Mouse (Mus musculus): ENCODE results near the gene Slit3.

The Slit3 gene

DNA sequence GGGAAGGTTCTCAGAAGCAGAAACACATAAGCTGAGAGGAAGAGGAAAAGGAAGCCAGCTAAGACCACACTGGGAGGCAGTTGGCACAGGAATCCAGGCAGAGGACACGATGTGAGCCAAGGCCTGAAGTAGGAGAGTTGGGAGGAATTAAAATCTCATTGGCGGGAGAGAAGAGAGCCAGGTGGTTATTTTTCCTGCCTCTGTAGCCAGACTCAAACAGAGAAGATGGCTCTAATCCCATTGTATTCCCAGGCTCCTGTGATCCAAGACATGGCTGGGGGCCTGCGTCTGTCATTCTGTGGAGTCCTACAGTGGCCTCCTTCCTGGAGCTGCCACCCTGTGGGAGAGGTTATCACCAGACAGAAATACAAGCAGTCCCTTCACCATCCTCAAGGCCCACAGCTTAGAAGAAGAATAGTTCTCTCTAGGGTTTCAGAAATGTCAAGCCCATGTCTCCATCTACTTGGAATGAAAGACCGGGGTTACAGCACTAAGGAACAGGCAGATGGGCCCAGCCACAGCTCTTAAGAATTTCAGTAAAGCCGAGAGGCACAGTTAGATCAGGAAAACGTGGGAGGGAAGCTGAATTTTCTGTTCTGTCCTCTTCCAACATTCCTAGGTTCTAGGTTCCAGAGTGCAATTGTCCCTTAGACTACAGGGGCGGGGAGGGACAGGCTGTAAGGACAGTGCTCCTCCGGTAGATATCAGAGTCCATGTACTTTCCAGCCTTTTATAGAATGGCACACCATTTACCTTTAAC is 183.4 kb downstream of the Slit3 start:
- DNase-seq (ENCODE audit: low read depth, low spot score), result peak; percentile 97

DNA sequence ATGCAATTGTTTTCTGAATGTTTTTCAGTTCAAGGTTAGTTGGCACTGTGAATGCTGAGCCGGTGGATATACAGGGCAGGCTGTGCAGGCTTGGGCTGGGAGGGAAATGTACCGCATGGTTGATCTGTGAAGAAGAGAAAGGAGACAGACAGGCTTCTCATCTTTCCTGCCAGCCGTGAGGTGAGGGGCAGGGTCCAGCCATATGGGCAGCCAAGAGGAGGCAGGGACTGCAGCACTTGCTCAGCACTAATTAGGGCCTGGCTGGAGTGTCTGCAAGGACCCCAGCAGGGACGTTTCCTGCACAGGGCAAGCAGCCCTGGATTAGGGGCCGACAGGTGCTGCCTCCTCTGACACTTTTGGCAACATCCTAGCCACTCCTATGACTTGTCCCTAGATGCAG is 184.1 kb downstream of the Slit3 start:
- peak; percentile 96 for DNase-seq (ENCODE audit: low read depth, low spot score)

DNA sequence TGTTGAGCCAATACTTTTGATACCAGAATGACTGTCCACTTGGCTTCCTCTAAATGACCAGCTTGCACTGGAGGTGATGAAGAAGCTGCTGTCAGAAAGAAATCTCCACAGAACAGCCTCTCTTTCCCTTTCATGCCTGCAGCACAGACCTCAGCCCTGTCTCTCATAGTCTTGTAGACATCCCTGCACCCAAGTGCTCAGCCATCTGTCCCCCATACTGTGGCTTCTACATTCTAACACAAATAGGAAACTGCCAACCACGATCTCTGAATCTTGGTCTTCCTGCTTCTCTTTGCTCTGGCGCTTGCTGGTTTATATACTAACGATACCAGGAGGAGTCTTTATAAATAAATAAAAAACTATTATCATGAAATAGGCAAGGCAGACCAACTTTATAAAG is 184.9 kb downstream of the Slit3 start:
- DNase-seq (ENCODE audit: low read depth, low spot score), result peak; percentile 91

DNA sequence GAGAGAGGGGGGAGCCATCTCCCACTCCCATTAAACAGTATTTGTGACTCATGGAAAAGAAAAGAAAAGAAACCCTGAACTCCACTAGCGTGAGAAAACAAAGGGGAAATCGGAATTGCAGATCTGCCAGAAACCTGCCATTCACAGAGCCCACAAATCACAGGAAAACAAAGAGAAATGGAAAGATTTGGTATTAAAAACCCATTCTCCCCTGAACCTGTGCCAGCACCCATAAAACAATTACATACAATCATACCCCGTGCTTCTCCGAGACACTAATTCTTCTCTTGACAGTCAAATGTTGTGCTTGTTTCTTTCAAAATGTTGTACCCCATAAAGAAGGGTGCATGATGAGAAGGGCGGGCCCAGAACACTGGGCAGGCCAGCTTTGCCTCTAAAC is 185.9 kb downstream of the Slit3 start:
- no peak for DNase-seq (ENCODE audit: low read depth, low spot score)

DNA sequence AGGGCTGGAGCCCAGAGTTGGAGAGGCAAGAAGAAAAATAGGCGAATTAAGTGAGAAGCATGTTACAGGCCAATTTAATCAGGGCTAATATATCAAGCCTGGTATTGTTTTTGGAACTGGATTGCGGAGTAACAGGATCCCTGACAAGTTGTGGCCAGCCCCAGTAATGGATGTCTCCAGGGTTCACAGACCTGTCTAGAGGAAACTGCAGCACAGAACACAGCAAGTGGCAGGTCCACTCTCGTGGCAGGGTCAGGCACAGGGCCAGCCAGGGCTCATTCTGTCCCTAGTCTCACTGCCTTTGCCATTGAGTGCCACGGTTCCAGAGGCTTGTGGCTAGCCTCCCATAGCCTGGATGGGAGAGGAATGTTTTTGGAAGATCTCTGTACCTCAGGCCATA is 187.0 kb downstream of the Slit3 start:
- no peak for DNase-seq (ENCODE audit: low read depth, low spot score)

DNA sequence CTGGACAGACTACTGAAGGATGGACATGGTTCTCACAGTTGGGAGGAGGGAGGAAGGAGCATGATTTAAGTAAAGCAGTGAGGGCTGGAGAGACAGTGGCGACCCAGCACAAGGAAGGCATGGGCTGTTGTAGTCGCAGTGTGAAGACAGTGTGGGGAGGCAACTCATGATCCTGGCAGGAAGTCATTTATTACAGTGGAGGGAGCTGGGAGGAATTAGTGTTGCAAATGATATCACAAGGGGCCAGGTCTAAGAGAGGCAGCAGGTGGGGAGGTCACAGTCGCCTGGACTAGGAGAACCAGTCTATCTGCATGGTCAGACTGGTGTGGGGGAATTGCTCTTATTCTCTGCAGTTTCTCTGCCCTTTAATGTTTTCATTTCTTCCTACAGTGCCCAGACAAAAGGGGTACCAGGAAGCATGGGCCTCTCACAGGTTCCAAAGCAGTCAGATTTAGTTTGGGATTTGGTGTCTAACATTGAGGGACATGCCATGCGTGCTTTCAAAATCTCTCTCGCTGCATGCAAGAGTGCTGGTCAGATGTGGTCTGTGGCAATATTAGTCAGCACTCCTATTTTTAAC is 194.5 kb downstream of the Slit3 start:
- no peak for DNase-seq (ENCODE audit: low read depth, low spot score)

DNA sequence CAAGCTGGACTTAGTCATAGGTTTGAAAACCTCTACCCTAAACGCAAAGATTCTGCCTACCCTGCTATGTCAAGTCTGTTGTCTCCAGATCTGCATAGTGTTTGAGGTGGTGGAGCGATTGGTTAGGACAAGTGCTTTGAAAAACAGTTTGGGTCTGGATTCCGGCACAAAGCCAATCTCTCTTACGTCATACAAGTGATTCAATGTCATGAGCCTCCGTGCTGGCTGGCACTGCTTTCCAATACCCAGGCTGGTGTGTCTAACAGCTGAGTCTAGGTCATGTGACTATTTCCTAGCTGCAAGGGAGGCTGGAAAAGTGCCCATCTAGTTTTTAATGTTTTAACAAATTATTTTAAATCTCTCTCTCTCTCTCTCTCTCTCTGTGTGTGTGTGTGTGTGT is 196.2 kb downstream of the Slit3 start:
- DNase-seq (ENCODE audit: low read depth, low spot score), result no peak

DNA sequence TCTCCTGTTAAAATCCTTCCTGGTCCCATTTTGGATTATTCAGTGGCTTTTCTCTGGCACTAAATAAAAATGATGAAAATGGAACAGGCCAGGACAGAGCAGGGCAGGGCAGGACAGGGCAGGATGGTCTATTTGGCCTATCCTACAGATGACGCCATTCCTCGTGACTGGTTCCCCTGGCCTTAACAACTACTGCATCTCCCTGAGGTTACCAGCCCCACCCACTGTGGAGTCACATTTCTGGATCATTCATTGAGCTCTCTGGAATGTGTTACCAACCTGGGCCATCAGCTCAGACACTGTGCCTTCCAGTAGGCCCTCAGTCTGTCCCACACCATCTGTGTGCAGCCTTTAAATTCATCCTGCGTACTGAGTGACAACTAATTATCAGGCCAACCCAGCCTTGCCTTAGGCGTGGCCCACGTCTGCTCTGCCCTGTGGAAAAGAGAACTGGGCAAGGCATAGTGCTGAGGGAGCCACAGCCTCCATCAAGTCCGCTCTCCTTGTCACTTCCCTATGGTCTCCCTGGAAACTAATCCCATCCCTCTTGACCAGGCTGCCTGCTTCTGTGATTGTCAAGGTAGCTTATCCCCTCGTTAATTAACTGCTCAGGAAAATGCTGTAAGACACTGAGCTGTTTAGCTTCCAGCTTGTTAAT is 196.9 kb downstream of the Slit3 start:
- DNase-seq (ENCODE audit: low read depth, low spot score), result no peak

DNA sequence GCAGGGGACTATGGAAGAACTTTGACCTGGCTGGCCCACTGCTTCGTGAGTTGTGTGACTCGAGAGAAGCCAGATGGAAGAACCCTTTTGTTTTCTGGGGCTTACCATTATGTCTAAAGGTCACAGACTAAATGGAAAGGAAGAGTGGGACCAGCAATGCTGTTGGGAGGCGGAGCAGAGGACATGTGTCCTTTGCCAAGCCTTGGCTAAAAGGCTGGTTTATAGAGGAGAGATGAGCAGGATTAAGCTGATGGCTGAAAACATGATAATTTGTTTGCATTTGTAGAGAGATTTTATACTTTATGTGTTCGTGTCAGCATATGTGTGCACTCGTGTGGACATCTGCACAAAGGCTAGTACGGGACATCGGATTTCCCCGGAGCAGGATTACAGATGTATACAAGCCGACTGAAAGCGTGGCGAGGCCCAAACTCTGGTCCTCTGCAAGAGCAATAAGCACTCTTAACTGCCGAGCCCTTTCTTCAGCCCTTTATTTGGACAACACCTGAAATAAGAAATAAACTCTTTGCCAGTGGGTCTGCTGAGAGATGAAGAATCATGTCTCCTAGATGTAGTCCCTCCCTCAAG is 197.5 kb downstream of the Slit3 start:
- DNase-seq (ENCODE audit: low read depth, low spot score), result no peak

DNA sequence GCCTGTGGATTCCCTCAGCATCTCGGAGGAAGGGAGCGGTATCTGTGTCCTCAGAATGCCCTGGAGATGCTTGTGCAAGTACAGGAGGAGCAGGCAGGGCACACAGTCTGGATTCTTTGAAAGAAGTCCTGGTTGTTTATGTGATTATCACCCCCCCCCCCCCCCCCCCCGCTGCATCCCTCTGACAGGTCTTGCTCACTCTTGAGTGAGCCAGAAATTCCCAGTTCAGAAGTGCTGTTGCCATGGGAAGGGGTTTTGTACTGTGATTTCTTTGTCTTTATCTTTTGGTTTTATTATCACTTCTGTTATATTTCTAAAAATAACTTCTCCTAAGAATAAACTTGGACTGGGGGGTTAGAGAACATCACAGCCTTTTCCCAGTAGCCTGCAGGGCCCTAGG is 199.5 kb downstream of the Slit3 start:
- no peak for DNase-seq (ENCODE audit: low read depth, low spot score)

DNA sequence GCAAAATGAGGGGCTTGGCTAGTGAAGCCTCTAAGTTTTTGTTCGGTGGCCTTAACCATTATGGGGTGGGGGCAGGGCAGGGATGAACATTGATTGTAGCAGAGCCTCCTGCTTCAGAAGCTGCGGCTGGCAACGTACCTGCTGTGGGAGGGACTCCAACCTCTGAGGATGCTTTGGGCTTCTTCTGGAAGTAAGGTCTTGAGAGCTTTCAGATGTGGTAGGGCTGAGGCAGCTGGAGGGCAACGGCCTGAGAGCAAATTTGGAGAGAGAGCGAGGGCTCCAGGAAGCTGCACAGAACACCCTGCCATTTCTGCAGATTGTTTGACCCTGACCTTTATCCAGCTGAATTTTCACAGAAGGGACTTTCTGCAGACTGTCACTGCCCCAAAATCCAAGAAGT is 203.4 kb downstream of the Slit3 start:
- no peak for DNase-seq (ENCODE audit: low read depth, low spot score)

DNA sequence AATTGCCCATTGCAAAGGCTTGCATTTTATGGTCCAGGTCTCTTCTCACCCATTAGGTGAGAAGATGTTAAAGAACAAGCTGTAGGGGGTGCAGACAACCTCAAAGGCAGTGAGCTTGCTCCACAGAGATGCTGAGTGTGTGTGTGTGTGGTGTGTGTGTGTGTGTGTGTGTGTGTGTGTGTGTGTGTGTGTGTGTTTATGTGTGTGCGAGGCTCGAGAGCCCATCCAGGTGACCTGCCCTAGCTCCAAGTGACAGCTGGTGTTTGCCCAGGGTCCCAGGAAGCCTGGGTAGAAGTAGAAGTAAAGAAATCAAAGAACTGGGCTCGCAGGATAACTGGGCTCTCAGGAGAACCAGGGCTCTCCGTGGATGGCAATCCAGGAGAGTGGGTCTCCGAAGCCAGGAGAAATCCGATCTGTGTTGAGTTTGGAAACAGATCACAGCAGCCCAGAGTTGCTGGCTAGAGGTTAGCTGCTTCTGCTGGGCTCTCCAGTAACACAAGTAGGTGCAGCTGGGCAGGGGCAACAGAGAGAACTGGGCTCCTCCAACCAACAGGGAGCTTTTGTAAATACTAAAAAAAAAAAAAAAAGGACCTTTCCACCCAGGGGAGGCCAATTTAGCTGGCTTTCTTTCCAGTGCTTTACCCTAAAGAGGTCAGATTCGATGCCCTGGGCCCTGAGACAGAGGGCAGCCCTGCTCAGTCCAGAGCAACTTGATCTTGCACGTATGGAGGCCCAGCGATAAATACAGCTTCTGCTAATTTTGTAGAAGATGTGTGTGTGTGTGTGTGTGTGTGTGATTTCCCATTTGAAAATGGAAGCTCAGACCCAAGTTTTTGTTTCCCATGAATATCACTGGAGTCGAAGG is 204.3 kb downstream of the Slit3 start:
- DNase-seq (ENCODE audit: low read depth, low spot score), result no peak

DNA sequence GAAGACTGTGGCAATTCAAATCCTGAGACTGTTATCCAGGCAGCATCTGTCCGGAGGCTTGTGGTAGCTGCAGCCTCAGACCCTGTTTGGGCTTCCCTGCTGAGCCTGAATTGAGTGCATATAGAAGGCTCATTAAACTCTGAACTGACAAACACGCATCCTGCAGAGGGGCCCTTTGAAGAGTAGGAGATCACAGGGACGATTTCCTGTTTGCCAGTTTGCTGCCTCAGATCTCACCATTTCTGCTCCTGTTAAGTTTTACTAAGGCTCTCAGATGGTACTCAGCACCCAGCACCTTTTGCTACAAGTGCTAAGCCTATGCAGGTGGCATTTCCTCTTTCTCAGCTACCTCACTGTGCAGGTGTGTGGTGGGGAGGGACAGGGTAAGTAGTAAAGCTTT is 205.3 kb downstream of the Slit3 start:
- no peak for DNase-seq (ENCODE audit: low read depth, low spot score)

DNA sequence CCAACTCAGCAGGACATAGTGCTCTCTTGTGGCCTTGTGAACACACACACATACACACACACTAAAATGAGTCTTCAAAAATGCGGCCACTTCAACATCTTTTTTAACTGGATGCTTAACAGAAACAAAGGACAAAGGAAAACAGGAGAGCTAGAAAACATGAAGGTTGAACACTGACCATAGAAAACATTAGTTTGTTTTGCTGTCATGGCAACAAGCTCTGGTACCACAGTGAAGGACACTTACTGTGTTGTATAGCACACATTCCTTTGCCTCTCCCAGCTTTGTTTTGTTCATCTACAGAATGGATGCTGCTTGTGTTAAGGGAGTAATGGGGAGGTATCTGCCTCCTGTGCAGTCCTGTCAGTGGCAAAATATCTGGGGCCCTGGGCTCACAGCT is 206.9 kb downstream of the Slit3 start:
- DNase-seq (ENCODE audit: low read depth, low spot score), result no peak

DNA sequence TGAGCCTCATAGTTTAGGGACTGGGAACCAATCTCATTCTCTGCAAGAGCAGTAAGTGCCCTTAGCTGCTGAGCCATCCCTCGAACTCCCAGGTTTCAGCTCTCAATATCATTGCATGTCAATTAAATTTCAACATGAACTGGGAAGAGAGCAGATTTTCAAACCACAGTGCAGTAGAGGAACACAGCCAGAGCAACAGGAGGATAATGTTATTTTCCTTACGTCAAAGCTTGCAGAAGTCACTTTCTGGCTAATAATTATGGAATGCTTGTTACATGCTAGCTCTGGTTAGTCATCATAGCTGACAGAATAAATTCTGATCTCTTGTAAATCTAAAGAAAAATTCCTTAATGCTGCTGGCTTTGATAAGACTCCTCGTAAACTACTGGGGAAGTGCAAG is 210.5 kb downstream of the Slit3 start:
- no peak for DNase-seq (ENCODE audit: low read depth, low spot score)

DNA sequence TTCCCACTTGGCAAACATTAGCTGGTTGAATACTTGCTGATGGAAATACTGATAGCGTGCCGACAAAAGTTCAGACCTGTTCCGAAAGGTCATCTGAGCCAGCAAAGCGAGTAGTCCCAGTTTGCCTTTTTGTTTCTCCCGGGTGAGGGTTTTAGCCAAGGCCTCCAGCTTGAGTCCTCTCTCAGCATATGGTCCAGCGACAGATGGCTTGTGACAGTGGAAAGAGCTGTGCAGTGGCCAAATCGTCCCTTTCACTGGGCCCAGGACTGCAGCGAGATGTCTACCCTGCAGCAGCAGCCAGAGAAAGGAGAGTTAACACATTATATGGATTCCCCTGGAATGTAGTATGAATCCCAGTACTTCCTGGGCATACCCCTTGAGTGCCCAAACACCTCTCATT is 215.5 kb downstream of the Slit3 start:
- peak; percentile 97 for DNase-seq (ENCODE audit: low read depth, low spot score)

DNA sequence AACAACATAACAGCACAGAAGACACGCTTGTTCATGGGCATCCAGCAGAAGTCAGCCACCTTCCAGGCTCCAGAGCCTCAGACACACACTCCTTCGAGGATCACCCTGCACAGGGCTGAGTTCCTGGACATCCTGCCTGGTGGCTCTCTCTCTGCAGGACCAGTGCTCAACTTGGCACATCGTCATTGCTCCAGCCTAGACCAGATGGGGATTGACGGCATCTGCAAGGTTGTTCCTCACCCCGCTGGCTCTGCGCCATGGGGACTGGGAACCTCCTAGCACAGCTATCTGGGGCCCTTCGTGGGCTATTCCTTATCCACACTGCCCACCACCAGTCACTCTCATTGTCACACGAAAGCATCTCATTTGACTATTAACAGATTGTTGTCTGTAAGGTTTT is 216.5 kb downstream of the Slit3 start:
- DNase-seq (ENCODE audit: low read depth, low spot score), result peak; percentile 88

DNA sequence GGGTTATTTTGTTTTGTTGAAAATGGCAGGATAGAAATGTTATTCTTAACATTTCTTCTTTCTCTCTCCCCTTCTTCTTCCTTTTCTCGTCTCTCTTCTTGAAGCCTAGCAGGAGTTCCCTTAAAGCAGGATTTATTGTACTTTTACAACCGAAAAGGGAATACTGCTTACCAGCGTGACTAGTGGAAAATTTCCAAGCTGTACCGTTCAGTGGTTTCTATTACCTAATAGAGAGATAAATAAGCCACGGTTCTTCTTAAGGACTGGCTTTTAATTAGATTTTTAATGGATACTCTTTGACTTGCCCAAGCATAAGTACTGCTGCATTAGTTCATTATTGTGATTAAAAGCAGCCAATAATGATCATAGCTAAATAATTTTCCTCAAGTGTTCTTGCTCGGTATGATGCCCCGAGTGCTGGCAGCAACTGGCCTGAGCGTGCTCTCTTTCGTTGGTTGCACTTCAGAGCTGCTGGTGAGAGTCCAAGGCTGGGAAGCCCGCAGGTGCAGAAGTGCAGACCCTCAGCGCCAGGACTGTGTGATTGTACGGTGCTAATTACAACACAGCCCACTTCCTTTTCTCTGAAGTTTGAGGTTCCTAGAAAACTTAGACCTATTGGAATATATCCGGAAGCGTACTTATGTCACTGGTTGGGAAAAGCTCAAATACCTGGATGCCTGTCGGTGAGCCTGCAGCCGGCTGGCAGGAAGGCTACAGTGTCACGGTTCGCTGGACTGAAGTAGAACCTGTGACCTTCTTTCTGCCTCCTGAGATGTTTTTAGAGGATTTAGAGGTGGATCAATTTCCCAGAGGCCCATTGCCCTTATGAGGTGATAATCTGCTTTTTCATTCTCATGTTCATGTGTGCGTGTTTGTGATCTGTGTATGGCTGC is 217.1 kb downstream of the Slit3 start:
- no peak for DNase-seq (ENCODE audit: low read depth, low spot score)

DNA sequence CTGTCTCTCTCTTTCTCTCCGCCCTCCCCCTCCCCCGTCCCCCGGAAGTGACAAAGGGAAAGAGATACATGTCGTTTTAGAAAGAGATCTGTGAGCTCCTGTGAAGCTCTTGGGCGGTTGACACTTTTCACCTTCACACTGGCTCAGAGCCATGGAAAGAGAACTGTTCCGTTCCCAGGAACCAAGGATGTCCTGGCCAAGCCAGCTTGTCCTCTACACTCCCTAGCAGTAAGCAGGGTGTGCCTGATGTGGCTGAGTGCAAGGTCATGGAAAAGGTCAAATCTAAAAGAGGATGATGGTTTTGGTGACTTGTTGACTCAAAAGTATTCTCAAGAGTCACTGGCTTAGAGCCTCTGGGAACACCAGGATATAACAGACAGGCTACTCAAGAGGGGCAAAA is 219.7 kb downstream of the Slit3 start:
- no peak for DNase-seq (ENCODE audit: low read depth, low spot score)

DNA sequence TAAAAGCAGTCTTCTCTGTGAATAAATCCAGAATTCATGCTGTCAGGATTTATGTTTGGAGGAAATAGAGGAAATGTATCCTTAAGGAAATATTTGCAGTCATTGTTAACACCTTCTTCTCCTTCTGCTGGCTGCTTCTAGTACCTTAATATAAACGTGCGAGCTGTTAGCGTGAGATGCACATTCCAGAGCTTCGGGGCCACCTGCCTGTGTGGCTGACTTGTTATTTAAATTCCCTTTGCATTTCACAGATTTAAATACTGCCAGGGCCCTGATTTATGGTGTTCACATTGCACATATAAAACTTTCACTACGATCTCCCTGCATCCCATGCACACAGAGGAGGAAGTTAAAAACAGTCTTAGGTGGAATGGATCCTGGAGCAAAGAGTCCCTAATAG is 221.5 kb downstream of the Slit3 start:
- peak; percentile 49 for DNase-seq (ENCODE audit: low read depth, low spot score)
